Mouse (Mus musculus) Patski (cell line): ENCODE measurements at regions not wholly inside any gene's neighbourhood (a gene's known extent, or its start where the extent isn't known, plus 50 kb on each side); places are given as distances from the start of the nearest gene placed in this dataset.

Experiments
- ATAC-seq: fragments of 100-300 bp; one replicate; pipeline ENCODE4 v1.8.0; 2021
- CTCF ChIA-PET: fragments of 350-600 bp; sonication (Branson Sonifier 250); formaldehyde crosslinking; loops from one replicate; lab custom pipeline; 2022; ENCODE audit warnings: inconsistent platforms; lab: Charles Lee
- POLR2A ChIA-PET: fragments of 350-600 bp; sonication (Branson Sonifier 250); formaldehyde crosslinking; loops from one replicate; lab custom pipeline; 2022; ENCODE audit warnings: antibody characterized with exemption, inconsistent platforms; lab: Charles Lee
- DNase-seq: peaks from one replicate; pipeline ENCODE4 v3.0.0-alpha.2; 2011; ENCODE audit warnings: low read depth, low spot score
- H3K27me3 ChIP-seq: fragments of 371-371 bp; one replicate; pipeline ENCODE4 v1.5.1; 2021
- CTCF ChIP-seq: fragments of 100-300 bp; IDR thresholded peaks from one replicate; pipeline ENCODE4 v1.5.1; 2021
- in situ Hi-C: fragments of 300-500 bp; cut with MboI; formaldehyde crosslinking; loops from 3 replicates; pipeline ENCODE4 v1.11.1; 2018; ENCODE audit warnings: low pct_unique_long_range_greater_than_20kb, mixed read lengths

DNA sequence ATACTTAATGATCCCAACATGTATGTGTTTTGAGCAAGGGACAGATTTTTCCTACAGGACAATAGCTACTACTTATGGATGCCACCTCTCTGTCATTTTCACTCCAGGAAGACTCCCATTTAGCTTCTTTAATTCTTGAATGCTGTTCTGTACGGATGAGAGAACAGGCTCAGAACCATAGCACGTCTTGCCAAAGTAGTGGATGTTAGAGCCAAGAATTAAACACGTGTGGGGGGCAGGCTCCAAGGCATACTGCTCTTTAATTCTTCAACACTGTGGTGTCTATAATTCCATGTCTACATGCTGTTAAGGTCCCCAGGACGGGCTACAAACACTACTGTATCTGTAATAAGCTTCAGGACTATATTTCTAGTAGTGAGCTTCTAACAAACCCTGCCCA, 74.7 kb upstream of the Ssbp2 start:
- in situ Hi-C loops = no loop called here
- ATAC-seq (no peak), DNase-seq (no peak)
- ChIA-PET POLR2A (no interaction called here), CTCF (interaction anchor here (1.0 to 1.7 kb wide), 2 partner anchors 9 to 18 kb away, joined by 3 to 6 read pairs; no protein-coding TSS in a partner anchor)
- H3K27me3 ChIP-seq = no peaks in the 10 kb centered on the region
- TF ChIP-seq CTCF = no peak

DNA sequence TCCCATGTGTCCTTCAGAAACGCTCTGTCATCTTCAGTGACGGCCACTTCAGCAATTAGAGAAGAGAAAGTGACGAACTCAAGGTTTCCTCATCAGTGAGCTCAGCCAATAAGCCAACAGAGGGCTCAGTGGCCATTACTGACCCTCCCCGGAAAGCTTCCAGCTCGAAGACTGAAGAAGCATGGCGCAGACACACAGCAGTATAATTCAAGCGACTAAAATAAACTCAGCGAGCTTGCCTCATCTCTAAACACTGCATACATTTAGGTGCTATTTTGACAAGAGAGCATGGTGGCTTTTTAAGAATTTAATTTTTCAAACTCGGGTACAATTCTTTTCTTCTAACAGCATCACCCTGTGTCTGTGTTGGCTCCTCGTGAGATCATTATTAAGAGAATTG, 72.2 kb upstream of the Ssbp2 start:
- DNase-seq (no peak), ATAC-seq (no peak)
- in situ Hi-C loops = no loop called here
- POLR2A ChIA-PET = interaction anchor here (1.0 kb wide), 1 partner anchor 10 kb away, joined by 3 read pairs; no protein-coding TSS in a partner anchor
- CTCF ChIA-PET = interaction anchor here (0.9 to 1.6 kb wide), 2 partner anchors 9 to 12 kb away, joined by 3 read pairs; no protein-coding TSS in a partner anchor
- H3K27me3 ChIP-seq = no peaks in the 10 kb centered on the region
- TF ChIP-seq CTCF = no peak

DNA sequence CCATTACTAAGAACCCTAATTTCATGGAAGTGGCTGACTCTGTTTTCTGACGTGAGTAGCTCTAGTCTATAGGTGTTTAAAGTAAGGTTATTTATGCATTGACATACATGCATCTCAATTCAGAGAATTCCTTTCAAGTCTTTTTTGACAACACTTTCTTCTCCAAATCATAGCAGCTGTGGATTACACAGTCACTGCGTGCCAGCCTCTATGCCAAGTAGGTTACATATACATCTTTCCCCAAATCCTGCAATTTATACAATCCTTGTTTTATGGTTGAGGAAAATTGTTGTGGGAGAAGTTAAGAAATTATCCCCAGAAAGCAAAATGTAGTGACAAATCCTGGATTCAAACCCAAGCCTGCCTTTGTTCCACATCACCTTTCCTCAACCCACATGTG, 56.5 kb upstream of the Ssbp2 start:
- ATAC-seq (no peak), DNase-seq (no peak)
- POLR2A ChIA-PET = no interaction called here
- no peaks in the 10 kb centered on the region for H3K27me3 ChIP-seq
- in situ Hi-C loops = no loop called here
- CTCF ChIA-PET = interaction anchor here (1.3 kb wide), 1 partner anchor 18 kb away, joined by 3 read pairs; no protein-coding TSS in a partner anchor
- no peak for TF ChIP-seq CTCF

DNA sequence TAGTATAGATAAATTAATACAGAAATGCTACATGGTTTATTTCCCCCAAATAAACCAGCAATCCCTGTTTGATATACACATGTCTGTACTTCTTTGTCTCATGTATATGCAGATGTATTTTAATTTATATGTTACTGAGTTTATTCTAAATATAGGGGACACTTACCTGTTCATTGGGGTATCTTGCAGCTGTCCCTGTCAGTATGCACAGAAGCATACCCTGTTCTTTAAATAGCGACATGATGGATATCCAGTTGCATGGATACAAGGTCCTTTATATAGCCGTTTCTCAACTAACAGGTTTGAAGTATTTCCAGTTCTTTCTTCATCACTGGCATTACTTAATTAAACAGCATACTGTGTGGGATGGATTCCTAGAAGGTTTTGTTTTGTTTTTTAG, 55.1 kb upstream of the Ssbp2 start:
- ATAC-seq = no peak
- CTCF ChIA-PET = no interaction called here
- H3K27me3 ChIP-seq = no peaks in the 10 kb centered on the region
- in situ Hi-C loops = no loop called here
- no peak for TF ChIP-seq CTCF
- POLR2A ChIA-PET = no interaction called here
- DNase-seq = no peak

DNA sequence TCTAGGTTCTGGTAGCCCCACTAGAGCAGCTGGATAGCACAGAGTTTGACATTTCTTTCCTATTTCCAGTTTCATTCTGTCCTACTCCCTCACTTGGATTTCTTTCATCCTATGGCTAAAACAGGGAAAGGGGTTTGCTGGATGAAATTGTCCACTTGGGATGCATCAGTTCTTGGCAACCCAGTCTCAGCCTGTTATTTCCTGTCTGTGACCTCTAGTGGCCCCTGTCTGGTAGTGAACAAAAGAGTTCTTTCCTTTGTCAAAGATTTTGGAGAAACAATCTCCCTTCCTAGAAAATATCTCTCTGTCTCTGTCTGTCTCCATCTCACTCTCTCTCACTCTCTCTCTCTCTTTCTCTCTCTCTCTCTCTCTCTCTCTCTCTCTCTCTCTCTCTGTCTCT, 50.0 kb upstream of the Ssbp2 start:
- no peak for ATAC-seq
- POLR2A ChIA-PET = no interaction called here
- no peak for DNase-seq
- CTCF ChIA-PET = interaction anchor here (0.6 kb wide), 1 partner anchor 10 kb away, joined by 3 read pairs; no protein-coding TSS in a partner anchor
- in situ Hi-C loops = no loop called here
- no peak for TF ChIP-seq CTCF
- no peaks in the 10 kb centered on the region for H3K27me3 ChIP-seq
